Mouse (Mus musculus): ENCODE data around the gene Fbxo2.

Gene Fbxo2

DNA sequence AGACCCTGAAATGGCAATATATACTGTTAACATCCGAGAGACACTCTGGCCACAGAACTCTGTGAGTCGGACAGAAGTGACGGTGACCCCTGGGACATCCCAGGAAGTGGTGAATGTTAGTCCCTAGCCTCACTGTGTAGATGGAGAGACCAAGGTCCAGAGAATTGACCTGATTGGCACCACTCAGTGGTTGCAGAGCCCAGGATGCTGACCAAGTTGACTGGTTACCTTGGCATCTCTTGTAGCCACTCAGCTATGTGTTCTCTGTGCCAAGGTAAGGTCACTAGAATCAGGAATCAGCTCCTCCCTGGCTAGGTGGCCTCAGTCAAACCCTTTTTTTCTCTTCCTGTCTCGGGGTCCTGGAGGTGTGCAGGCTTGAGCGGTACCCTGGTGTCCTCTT is 16.7 kb upstream of the Fbxo2 start:
- DNase-seq (ENCODE audit: low spot score in 2 of 2) = no peak

DNA sequence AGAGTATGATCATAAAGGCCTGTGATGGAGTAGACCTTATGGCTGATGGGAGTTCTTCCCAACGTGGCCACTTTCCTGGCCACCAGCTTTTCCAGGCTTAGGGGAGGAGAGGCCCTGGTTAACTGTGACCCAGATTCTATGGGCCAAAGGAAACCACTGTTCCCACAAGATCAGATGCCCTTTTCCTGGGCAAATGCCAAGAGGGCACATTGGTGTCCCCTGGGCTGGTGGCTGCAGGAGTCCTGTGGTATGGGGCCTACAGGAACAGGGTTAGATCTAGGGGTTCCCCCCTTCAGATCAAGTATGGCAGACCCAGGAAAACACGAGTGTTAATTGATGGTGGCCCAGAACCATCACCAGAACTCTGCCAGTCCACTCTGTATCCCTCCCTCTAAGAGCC is 12.7 kb upstream of the Fbxo2 start:
- no peak for DNase-seq (ENCODE audit: low spot score in 2 of 2)

DNA sequence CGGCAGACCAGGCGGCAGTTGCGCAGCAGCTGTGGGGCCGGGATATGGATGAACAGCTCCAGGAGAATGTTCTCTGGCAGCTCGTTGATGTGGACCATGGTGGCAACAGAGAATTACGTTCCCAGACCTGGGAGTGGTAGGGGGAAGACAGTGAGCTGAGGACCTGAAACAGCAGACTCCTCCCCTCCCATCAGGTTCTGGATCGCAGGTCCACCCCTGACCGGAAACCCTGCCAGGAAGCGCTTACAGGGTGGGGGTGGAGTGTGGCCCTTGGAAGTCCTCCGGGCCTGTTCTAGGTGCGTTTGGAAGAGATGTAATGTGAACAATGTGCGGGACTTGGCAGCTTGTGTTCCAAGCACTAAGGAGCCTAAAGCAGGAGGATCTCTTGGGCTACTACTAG is 10.9 kb upstream of the Fbxo2 start:
- DNase-seq (ENCODE audit: low spot score in 2 of 2) = no peak

DNA sequence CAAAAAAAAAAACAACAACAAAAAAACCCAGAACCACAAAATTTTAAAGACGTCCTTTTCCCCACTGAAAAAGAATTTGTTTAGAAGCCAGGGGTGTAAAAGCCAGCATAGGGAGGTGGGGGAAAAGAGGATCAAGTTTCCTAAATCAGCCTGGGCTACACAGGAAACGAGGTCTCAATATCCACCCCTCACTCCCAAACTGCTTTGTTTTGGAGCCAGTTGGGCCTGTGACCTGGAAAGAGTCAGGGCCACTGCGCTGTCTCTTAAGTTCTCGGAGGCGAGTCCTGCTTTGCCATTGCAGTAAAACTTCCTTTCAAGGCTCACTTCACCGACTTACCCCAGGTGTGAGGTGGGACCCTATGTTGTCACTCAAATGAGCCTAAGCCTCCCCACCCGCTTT is 10.2 kb upstream of the Fbxo2 start:
- no peak for DNase-seq (ENCODE audit: low spot score in 2 of 2)

DNA sequence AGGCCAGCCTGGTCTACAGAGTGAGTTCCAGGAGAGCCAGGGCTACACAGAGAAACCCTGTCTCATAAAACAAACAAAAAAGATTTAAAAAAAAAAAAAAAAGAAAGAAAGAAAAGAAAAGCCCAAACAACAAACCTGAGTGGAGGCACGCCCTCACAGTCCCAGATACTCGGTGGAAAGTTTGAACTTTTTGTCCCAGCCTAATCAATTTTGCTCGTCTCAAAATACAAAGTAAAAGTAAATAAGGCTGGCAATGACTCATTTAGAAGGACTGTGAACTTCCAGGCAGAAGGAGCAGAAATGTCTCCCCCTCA is 9.5 kb upstream of the Fbxo2 start:
- no peak for DNase-seq (ENCODE audit: low spot score in 2 of 2)

DNA sequence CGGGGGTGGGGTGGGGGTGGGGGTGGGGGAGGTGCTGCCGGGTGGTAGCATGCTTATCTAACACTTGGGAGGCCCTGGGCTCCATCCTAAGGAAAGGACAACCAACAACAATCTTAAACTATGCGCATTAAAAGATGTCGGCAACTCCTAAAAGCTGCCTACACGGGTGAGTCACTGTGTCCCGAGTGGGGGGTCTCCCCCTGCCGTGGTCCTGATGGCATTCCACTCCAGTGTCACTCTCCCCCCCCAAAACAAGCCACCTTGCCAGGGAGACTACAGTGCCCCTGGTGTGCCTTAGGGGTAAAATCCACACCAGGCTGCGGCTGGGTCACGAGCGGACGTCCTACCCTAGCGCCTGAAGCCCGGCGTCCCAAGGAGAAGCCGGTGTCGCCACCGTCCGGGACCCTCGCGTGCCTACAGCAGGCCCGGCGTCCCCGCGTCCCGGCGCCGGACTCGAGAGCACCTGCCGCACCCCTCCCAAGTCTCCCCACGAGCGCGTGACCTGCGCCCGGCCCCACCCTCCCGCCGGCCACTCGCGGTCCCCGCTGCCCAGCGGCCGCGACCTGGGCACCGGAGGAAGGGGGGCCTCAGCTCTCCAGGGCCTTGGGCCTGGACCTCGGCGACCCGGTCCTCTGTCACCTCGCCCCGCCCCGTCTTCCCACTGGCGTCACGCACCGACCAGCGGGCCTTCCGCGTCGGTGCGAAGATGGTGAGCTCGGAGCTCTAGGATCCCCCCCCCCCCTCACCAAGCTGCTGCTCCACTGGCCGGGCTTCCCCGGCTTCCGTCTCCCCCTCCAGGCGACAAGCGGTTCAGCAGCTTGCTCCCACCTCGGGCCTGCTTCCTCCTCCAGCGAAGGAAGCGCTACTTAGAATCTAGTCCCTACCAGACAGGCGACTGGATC is 8.9 kb upstream of the Fbxo2 start, which contains the start of gene Fbxo6:
Gene Fbxo6, minus strand, starts transcription at position 874 of the 902 bp plus-strand sequence.
- DNase-seq (ENCODE audit: low spot score in 2 of 2) = peak; percentile 76 to 81

DNA sequence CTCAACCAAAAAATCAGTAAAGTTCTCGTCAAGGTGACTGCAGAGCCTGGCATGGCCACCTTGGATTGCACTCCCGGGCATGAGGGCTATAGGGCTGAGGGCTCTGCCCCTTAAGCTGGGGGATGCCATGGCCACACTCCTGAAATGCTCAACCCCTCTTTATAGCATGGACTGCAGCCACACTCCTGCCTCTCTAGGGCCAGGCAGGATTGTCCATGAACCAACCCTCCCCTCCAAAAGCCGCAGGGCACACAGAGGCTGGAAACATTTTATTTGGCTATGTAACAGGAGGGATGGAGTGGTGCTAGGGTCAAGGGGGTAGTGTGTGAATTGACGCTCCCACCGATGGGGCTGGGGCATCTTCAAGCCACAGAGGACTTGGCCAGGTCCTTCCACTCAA is 7.9 kb upstream of the Fbxo2 start:
- no peak for DNase-seq (ENCODE audit: low spot score in 2 of 2)

DNA sequence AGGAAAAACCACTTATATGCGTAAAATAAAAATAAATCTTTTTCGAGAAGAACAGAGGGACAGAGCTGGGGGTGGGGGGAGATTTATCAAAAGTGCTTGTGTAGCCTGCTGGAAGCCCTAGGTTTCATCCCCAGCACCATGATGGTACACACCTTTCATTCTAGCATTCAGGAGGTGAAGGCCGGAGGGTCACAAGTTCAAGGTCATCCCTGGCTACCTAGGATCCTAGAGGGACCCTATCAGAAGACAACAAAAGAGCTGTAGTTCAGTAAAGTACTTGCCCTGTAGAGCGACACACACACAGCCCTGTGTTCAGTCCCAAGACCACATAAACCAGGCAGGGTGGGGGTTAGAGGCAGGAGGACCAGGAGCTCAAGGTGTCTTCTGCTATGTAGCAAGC is 6.4 kb upstream of the Fbxo2 start:
- no peak for DNase-seq (ENCODE audit: low spot score in 2 of 2)

DNA sequence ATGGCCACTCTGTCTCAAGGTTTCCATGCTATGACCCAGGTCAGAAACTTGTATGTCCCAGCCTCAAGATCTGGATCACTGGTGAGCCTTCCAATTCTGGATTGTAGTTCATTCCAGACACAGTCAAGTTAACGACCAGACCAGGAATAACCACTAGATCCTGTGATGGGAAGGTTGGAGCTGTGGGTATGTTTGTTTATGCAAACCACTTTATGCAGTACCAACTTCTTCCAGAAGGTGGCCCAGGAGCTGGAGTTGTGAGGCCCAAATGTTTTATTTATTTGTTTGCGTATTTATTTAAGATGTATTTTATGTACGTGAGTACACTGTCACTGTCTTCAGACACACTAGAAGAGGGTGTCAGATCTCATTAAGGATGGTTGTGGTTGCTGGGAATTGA is 5.4 kb upstream of the Fbxo2 start:
- DNase-seq (ENCODE audit: low spot score in 2 of 2) = no peak

DNA sequence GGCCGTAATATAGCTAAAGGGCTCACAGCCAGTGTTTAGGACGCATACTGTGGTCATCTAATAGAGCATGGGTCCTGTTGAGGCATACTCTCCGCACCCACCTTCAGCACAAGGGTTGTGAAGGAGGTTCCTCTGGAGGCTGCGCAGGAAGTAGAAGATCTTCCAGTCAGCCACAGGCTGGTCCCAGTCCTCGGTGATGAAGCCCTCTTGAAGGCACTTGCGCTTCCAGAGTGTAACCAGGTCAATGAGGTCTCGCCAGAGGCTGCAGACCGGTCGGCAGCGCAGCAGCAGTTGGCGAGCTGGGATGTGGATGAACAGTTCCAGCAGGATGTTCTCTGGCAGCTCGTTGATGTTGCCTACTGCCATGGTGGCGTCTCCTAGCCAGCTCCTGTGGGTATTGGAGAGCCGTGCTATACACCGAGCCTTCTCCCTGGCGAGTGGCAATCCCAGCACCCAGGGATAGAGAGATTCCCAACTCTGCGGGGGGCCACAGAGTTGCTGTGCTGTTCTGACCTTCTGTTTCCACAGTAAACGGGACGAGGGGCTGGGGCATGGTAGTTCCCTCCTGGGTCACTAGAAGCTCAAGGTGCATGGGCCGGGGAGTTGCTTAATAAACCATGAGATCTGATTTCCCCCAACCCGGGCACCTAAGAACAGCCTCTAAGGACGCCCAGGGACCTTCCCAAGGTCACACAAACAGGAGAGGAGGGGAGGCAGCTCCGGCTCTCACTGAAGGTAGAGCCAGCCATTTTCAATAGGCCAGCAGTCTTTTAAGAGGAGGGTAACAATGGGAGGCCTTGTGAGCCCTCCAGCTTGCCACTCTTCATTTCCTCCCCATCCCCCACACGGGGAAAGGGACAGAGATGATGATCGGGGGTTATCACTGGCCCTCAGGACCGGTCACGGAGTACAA is 1.7 kb upstream of the Fbxo2 start:
- no peak for DNase-seq (ENCODE audit: low spot score in 2 of 2)

DNA sequence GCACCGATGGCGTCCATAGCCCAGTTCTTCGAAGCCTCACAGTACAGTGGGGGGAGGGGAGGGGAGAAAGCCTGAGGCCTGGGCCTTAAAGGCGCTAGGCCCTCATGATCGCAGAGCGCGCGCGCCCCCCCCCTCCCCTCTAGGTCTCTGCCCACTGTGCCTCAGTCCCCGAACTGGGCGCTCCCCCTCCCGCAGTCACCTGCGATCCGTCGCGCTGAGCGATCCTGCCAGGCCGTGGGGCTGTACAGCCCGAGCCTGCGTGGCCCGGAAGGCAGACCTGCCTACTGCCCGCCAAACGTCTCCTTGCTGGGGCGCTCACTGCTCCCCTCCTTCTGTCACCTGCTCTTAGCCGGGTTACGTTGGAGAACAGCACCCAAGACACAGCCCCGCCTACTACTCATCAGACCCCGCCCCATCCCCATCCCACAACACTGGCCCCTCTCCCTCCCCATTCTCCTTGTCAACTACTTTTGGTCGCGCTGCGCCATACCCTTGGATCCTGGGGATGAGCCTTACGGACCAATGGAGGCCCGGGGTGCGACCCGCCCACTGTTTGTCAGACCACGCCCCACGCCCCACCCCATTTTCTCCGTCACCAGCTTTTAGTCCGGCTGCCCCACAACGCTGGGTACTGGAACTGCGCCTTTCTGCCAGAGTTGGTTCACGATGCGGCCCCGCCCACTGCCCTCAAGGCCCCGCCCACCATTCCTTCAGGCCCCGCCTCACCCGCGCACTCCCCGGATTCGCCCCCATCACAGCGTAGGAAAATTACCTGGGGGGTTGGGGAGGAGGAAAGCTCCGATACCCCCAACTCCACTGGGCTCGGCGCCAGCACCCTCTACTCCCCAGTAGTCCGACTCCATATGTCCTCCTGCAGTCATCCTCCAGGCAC is 631 bp upstream of the Fbxo2 start:
- peak; percentile 97 for DNase-seq (ENCODE audit: low spot score in 2 of 2)

DNA sequence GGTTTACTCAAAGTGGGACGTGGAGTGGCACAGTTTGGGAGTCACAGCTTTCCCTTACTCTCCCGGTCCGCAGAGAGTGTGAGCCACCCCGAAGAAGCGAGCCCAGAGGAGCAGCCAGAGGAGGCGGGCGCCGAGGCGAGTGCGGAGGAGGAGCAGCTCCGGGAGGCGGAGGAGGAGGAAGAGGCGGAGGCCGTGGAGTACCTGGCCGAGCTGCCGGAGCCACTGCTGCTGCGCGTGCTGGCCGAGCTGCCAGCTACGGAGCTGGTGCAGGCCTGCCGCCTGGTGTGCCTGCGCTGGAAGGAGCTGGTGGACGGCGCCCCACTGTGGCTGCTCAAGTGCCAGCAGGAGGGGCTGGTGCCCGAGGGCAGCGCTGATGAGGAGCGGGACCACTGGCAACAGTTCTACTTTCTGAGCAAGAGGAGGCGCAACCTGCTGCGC is 3.6 kb downstream of the Fbxo2 start:
- DNase-seq (ENCODE audit: low spot score in 2 of 2) = peak; percentile 68 to 70

DNA sequence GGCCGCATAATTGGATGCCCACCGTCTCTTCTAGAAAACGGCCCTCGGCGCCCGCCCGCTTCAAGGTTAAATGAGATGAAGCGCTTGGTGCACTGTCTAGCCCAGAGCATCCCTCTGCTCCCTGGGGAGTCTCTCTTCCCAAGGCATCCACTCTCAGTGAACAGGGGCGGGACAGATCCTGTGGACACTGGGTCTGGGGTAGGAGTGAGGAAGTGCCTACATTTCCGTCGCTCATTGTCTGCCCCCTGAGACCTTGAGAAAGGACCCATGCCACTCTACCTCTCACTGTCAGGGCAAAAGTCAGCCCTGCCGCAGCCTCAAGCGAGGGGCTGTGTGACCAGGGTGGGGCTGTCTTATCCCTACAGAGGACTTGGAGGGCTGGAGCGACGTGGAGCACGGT is 4.0 kb downstream of the Fbxo2 start:
- no peak for DNase-seq (ENCODE audit: low spot score in 2 of 2)

DNA sequence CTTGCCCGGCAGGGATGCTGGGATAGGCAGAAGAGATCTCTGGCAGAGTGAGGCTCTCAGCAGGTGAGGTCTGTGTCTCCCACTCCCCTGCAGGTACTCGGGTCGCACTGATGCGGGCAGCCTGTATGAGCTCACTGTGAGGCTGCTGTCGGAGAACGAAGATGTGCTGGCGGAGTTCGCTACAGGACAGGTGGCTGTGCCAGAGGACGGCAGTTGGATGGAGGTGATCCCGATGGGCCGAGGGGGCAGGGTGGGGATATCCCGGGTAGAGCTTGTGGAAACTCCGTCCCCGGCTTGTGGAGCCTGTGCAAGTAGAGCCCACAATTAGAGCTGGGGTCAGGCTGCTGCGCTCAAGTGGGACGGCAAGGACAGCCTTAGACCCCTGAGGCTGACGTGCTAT is 5.1 kb downstream of the Fbxo2 start:
- DNase-seq (ENCODE audit: low spot score in 2 of 2) = no peak

DNA sequence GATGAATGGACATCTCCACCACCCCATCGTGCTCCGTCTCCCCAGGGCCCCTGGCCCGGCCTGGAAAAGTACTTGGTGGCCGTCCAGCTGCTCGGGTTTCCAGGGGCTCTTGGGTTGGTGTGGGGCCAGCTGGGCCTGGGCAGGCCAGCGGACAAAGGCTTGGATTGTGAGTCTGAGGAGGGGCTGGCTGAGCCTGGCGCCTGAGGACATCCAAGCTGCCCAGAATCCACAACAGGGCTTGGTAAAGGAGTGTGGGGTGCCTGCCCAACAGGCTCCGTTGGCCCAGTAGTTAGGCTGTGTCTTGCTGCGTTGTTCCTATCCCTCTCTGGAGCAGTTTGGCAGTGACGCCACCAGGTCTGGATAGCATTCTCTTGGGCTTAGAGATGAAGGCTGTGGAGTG is 6.0 kb downstream of the Fbxo2 start:
- DNase-seq (ENCODE audit: low spot score in 2 of 2) = peak; percentile 58 to 81

DNA sequence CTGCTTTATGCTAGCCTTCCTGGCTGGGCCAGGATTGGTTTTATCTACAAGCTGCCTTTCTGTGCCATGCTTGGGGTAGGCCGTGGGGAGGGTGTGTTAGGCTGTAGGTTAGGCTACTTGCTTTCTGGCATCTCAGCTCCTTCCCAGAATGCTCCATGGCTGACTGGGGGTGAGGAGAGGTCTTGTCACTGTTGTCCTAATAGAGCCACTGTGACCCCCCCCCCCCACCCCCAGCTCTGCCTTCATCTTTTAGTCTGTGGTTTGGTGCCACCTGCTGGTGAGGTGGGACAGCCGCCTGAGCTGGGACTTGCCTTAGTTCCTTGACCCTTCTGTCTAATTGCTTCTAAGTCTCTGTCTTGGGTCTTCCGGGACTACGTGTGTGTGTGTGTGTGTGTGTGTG is 6.6 kb downstream of the Fbxo2 start:
- DNase-seq (ENCODE audit: low spot score in 2 of 2) = no peak

DNA sequence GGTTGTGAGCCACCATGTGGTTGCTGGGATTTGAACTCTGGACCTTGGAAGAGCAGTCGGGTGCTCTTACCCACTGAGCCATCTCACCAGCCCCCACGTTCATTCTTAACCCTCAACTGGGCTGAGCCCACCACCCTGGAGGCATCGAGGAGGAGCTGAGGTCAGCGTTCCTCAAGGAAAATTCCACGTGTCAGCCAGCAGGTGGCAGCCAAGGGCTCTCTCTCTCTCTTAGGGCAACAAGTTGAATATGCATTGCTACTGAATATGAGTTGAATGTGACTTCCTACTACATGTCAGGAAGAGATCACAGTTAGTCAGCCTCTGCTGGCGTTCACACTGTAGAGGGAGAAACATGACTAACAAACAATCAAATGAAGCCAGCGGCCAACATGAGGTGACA is 7.9 kb downstream of the Fbxo2 start:
- no peak for DNase-seq (ENCODE audit: low spot score in 2 of 2)

DNA sequence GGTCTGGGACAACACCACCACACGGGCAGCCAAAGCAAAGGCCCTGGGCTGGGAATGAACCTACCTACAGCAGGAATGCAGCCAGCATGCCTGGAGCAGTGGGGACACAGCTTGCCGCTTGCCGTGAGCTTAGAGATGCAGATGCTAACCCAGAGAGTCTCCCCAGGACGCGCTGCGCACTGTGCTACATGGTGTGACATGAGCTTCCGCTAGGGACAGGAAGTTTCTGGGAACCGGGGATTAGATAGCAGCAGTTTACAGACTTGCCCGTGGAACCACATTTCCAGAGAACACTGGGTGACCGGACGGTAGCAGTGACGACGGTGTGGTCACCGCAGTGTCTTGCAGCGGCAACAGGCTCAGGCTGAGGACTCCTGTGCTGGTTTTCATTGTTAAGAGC is 9.2 kb downstream of the Fbxo2 start:
- DNase-seq (ENCODE audit: low spot score in 2 of 2) = no peak

DNA sequence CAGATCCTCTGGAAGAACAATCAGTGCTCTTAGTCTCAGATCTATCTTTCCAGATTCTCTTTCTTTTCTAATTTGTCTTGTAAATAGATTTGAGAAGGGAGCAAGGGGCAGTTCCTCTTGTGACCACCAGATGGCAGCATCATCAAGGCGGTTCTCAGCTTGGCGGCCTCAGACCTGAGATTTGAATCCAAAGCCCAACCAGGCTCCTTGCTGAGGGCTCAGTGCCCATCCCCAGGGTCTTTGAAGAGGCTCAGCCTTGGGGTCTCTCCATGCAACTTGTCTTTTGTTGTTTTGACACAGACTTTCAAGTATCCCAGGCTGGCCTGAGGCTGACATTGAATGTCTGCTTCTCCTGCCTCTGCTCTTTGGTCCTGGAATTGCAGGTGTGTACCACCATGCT is 10.4 kb downstream of the Fbxo2 start:
- peak in 1 of 2 experiments; percentile 62 for DNase-seq (ENCODE audit: low spot score in 2 of 2)

DNA sequence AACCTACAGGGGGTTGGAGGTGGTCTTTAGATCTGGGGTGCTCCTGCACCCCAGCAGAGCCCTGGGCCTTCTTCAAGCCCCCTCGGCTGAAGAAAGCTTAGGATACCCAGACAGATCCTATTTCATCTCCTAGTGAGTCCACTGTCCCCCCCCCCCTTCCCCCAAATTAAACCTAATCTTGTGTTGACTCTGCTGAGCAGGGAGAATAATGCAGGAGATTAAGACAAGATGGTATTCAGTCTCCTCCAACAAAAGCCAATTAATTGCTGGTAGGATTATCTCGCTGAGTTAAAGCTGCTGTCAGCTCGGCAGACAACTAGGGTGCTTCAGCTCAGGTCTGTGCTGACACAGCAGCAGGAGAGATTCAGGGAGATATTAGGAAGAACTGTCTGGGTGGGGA is 10.8 kb downstream of the Fbxo2 start:
- DNase-seq (ENCODE audit: low spot score in 2 of 2) = no peak

DNA sequence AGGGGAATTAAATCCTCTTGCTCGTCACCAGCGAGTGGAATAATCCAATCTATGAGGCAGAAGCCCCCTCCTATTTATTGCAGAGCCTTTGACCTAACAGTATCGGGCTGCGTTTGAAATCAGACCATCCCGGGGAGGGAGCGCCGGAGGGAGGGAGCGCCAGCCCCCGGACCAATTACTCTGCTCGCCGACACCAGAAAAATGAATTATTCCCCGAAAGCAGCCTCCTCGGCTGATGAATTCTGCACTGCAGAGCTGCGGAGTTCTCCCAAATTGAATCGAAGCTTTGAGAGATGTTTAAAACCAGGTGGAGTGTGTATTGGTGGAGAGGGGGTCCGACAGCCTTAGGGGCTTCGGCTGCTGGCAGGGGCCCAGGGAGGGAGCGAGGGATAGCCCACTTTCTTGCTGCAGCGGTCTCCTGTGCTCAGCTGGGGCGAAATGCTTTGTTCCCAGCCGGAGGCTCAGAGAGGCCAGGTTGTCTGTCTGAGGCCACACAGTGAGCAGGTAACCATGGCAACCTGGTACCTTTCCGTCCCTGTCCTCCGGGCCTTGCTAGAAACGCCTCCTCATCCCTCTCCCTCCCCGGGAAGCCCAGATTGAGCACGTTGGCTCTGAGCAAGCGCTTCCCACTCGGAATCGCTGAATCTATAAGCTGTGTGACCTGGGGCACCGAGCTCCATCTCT is 13.5 kb downstream of the Fbxo2 start:
- no peak for DNase-seq (ENCODE audit: low spot score in 2 of 2)
